Mouse (Mus musculus) midbrain, embryonic 16.5 days (tissue): ENCODE data around the gene Col26a1. TPM values are rescaled to one million over a fixed set of nuclear protein-coding genes. Genes with fewer than 3 reads are reported as not detected.
A peak's percentile ranks its signal among the peaks of the same experiment; 100 is the strongest.

Source experiments
- ATAC-seq: fragments of 200-750 bp; cut with Nextera tagmentation; 2 replicates; pipeline ENCODE4 v1.8.0; 2017; ENCODE audit warnings: moderate TSS enrichment
- H3K27ac ChIP-seq: fragments of 300-500 bp; sonication (generic); 2 replicates; pipeline ENCODE4 v1.5.1; 2014; ENCODE audit warnings: mild to moderate bottlenecking, low read length, mixed read lengths
- H3K27me3 ChIP-seq: fragments of 300-500 bp; sonication (generic); 2 replicates; pipeline ENCODE4 v1.6.1; 2014; ENCODE audit warnings: low read depth, low read length, mixed read lengths; ENCODE audit not compliant: control insufficient read depth, insufficient read depth
- H3K36me3 ChIP-seq: fragments of 300-500 bp; sonication (generic); 2 replicates; pipeline ENCODE4 v1.6.1; 2014; ENCODE audit warnings: mild to moderate bottlenecking, low read length, moderate library complexity, mixed read lengths; ENCODE audit not compliant: control insufficient read depth, insufficient read depth
- H3K4me1 ChIP-seq: fragments of 300-500 bp; sonication (generic); 2 replicates; pipeline ENCODE4 v1.6.1; 2014; ENCODE audit warnings: mild to moderate bottlenecking, low read length, mixed read lengths; ENCODE audit not compliant: control insufficient read depth, insufficient read depth
- H3K4me2 ChIP-seq: fragments of 300-500 bp; sonication (generic); 2 replicates; pipeline ENCODE4 v1.6.1; 2014; ENCODE audit warnings: mild to moderate bottlenecking, low read length, mixed read lengths
- H3K4me3 ChIP-seq: fragments of 300-500 bp; sonication (generic); 2 replicates; pipeline ENCODE4 v1.5.1; 2014; ENCODE audit warnings: low read depth, mild to moderate bottlenecking, low read length, moderate library complexity, mixed read lengths
- H3K9ac ChIP-seq: fragments of 300-500 bp; sonication (generic); 2 replicates; pipeline ENCODE4 v1.6.1; 2014; ENCODE audit warnings: low read depth, low read length, mixed read lengths
- H3K9me3 ChIP-seq: fragments of 300-500 bp; sonication (generic); replicated peaks from 2 replicates; pipeline ENCODE4 v1.6.1; 2014; ENCODE audit warnings: mild to moderate bottlenecking, low read length, mixed read lengths; ENCODE audit not compliant: control insufficient read depth, poor library complexity, severe bottlenecking
- WGBS: fragments of 180-500 bp; shearing (Covaris S2); extraction: QIAGEN DNeasy Blood & Tissue Kit; methylation state at CpG from one replicate; pipeline ENCODE4 v1.1.7; 2014; 5-methylcytosine and 5-hydroxymethylcytosine counted together
- polyA plus RNA-seq: library from polyadenylated mRNA; unstranded; fragments of >200 nt; fragmentation: Nextera tagmentation; extraction: Ambion mirVana; gene quantifications from 2 replicates; pipeline ENCODE4 v1.2.1, GENCODE M21; 2015

Col26a1 gene
- polyA plus RNA-seq, 1 experiment from 2014 or later, result 24.4 TPM

DNA sequence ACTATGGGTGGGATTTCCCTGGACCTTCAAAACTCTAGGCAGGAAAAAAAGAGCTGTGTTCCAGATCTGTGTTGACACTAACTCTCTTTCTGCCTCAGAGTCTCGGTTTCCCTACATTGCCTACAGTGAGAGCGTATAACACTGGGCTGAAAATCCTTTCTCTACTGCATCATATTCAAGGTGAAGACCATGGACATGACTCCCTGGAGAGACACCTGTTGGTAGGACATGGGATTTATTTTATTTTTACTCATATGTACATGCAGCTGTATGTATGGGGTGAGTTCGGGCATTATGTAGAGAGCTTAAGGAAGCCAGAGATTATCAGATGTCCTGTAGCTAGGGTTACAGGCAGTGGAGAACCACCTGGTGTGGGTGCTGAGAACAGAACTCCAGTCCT is 50.0 kb downstream of the Col26a1 start:
- Histone ChIP-seq H3K4me3 (no peak overlapping the region), H3K9ac (no peak overlapping the region), H3K27me3 (no peaks in the 10 kb centered on the region), H3K36me3 (no peaks in the 10 kb centered on the region), H3K4me2 (no peak overlapping the region), H3K4me1 (no peaks in the 10 kb centered on the region), H3K9me3 (no peaks in the 10 kb centered on the region), H3K27ac (no peak overlapping the region)
- ATAC-seq, result no peak
- WGBS, result 93% methylated on average over 3 of the region's 3 CpGs

DNA sequence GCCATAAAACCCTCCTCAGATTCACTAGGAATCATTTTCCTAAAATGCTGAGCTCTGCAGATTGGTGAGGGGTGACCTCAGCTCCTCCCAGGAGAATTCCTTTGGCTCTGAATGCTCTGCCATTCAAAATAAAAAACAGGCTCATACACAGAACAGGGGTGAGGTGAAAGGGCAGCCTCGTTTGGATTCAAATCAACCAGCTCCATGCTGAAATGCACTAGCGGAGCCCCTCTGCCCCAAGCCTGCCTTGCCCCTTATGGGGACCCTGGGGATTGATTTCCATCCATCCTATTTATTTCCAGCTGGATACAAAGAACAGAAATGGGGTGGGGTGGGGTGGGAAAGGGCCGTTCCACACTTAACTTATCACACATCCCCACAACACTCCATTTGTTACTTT is 52.9 kb downstream of the Col26a1 start:
- Histone ChIP-seq H3K9ac (no peak overlapping the region), H3K36me3 (no peaks in the 10 kb centered on the region), H3K4me3 (no peak overlapping the region), H3K9me3 (no peaks in the 10 kb centered on the region), H3K4me1 (no peaks in the 10 kb centered on the region), H3K4me2 (no peak overlapping the region), H3K27me3 (no peaks in the 10 kb centered on the region), H3K27ac (no peak overlapping the region)
- WGBS, result 63% methylated on average over 3 of the region's 3 CpGs
- ATAC-seq, result no peak

DNA sequence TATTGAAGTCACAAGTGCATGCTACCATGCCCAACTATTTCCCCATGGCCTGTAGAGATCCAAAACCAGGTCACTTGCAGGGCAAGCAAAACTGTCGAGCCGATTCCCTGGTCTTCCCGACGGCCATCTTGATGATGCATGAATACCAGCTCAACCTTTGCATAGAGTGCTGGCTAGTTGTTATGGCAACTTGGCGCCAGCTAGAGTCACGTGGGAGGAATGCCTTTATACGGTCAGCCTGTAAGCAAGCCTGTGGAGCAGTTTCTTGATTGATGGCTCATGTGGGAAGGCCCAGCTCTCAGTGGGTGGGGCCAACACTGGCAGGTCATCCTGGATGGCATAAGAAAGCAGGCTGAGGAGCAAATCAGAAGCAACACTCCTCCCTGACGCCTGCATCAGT is 61.0 kb downstream of the Col26a1 start:
- Histone ChIP-seq H3K9me3 (no peaks in the 10 kb centered on the region), H3K27me3 (no peaks in the 10 kb centered on the region), H3K27ac (no peak overlapping the region), H3K4me1 (no peaks in the 10 kb centered on the region), H3K36me3 (no peaks in the 10 kb centered on the region), H3K4me3 (no peak overlapping the region), H3K9ac (no peak overlapping the region), H3K4me2 (no peak overlapping the region)
- ATAC-seq, result no peak
- WGBS, result 83% methylated on average over 8 of the region's 8 CpGs

DNA sequence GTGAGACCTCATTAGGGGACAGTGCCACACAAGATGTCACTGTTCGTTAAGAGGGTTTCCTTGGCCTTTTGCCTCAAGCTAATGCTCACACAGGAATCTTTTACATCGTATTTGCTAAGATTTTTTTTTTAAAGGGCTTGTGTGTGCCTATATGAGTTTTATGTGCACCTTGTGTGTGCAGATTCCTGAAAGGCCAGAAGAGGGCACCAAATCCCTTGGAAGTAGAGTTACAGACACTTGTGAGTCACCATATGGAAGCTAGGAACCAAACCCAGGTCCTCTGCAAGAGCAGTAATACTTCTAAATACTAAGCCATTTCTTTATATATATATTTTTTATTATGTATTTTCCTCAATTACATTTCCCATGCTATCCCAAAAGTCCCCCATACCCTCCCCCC is 62.1 kb downstream of the Col26a1 start:
- H3K4me2 ChIP-seq, result no peak overlapping the region
- H3K4me1 ChIP-seq, result no peaks in the 10 kb centered on the region
- H3K27ac ChIP-seq, result no peak overlapping the region
- H3K9ac ChIP-seq, result no peak overlapping the region
- H3K27me3 ChIP-seq, result no peaks in the 10 kb centered on the region
- H3K9me3 ChIP-seq, result no peaks in the 10 kb centered on the region
- no peak overlapping the region for H3K4me3 ChIP-seq
- 85% methylated on average over 2 of the region's 2 CpGs for WGBS
- ATAC-seq, result no peak
- no peaks in the 10 kb centered on the region for H3K36me3 ChIP-seq

DNA sequence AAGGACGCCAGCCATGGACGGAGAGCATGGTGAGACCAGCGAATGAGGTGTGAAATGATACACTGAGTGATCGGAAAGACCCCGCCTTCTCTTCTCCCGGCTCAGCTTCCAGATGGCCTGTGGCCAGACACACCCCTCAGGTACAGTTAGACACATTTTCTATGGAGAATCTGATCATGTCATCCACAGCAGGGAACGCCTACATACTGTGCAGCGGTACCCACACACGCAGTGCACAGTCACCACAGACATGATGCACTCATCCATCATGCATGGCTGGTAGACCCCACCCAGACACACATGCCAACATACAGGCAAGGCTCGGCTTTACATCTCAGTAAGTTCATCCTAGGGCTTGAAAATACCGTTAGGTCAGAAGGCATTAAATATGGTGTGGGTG is 63.3 kb downstream of the Col26a1 start:
- H3K27me3 ChIP-seq, result no peaks in the 10 kb centered on the region
- no peak overlapping the region for H3K27ac ChIP-seq
- H3K4me1 ChIP-seq, result no peaks in the 10 kb centered on the region
- H3K9me3 ChIP-seq, result peaks cover 4% of the 10 kb centered on the region; the same call in 1 of the 2 replicates
- no peak overlapping the region for H3K9ac ChIP-seq
- no peaks in the 10 kb centered on the region for H3K36me3 ChIP-seq
- WGBS, result 86% methylated on average over 11 of the region's 11 CpGs
- ATAC-seq, result no peak
- H3K4me3 ChIP-seq, result no peak overlapping the region
- no peak overlapping the region for H3K4me2 ChIP-seq

DNA sequence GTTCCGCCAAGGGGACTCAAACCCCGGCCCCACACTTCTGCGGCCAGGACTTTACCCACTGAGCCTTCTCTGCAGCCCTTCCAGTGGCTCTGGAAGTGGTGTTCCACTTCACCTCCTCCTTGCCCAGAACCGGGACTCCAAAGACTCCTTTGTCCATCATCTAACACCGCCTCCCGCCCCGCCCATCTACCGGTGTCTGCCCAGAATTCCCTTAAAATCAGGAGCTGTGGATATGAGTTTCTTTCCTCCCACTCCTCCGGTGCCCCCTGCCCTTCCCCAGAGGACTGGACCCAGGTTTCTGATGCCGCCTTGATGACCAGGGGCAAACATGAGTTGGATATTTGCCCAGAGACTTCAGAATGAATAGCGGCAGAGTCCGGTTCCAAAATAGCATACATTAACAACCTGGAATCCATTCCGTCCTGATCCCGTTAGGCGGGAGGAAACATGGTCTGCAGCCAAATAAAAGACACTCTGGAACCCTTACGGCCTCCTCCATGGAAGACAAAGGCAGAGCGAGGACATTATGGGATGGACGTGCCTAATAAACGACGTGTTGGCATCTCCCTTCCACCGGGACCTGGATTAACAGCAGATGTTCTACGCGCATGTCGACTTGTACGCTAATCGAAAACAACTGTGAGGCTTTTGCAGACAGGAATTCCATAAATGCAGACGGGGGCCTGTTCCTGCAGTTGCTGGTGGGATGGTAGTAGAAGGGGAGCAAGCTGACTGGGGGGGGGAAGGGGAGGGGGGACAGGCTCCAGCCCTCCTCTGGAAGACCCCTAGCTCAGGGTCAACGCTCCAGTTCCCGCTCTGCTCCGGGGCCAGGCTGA is 72.3 kb downstream of the Col26a1 start:
- no peaks in the 10 kb centered on the region for H3K36me3 ChIP-seq
- ATAC-seq, result no peak
- no peak overlapping the region for H3K27ac ChIP-seq
- peaks cover 4% of the 10 kb centered on the region; the same call in 1 of the 2 replicates for H3K9me3 ChIP-seq
- no peaks in the 10 kb centered on the region for H3K4me1 ChIP-seq
- no peak overlapping the region for H3K9ac ChIP-seq
- H3K4me3 ChIP-seq, result no peak overlapping the region
- 65% methylated on average over 30 of the region's 30 CpGs for WGBS
- H3K4me2 ChIP-seq, result peak overlapping the region; percentile 16; the same call in 1 of the 2 replicates
- no peaks in the 10 kb centered on the region for H3K27me3 ChIP-seq

DNA sequence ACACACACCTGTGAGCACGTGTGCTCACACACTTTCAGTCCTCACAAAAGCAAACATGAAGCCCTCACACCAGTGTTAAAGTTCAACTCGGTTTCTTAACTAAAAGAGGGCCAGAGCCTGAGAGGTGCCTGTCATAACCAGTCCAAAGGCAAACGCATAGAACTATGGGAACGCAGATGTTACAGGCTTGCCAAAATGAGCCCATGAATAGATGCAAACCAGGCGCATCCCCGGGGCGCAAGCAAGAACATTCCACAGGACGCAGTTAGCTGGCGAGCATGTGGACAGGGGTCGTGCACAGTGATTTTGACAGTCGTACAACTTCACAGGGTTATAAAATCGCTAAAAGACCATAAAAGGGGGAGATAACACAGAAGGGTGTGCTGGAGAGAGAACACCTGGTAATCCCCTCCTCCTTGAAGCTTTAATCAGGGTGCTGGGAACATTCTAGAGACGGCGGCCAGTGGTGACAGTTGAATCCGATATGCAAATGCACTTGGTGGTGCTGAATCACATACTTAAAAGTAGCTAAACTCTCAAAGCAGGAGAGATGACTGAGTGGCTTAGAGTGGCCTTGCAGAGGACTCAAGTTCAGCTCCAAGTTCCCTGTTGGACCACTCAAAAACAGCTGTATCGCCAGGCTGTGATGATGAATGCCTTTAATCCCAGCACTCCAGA is 76.5 kb downstream of the Col26a1 start:
- Histone ChIP-seq H3K27ac (no peak overlapping the region), H3K27me3 (no peaks in the 10 kb centered on the region), H3K4me1 (peaks cover 8% of the 10 kb centered on the region), H3K9me3 (no peaks in the 10 kb centered on the region), H3K4me3 (no peak overlapping the region), H3K9ac (no peak overlapping the region), H3K4me2 (no peak overlapping the region), H3K36me3 (no peaks in the 10 kb centered on the region)
- ATAC-seq, result no peak
- 74% methylated on average over 16 of the region's 16 CpGs for WGBS

DNA sequence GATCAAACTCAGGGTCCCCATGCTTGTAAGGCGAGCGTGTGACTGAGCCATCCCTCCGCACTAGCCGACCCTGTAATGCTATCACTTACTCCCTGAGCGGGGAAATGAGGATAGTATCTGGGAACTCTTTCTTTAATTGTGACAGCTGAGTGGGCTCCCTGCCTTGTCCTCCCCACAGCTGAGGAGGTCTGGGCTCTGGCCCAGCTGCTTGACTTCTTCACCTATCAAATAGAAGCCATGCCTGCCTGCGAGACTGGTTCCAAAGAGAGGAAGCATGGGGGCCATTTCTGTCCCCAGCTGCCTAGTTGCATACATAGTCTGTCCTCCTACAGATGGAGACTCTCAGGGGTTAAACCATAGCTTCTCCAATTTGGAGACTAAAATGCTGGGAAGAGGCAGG is 78.0 kb downstream of the Col26a1 start:
- Histone ChIP-seq H3K27ac (no peak overlapping the region), H3K4me1 (peaks cover 8% of the 10 kb centered on the region), H3K9ac (no peak overlapping the region), H3K36me3 (no peaks in the 10 kb centered on the region), H3K27me3 (no peaks in the 10 kb centered on the region), H3K4me3 (no peak overlapping the region), H3K4me2 (no peak overlapping the region), H3K9me3 (no peaks in the 10 kb centered on the region)
- 83% methylated on average over 6 of the region's 6 CpGs for whole genome bisulfite sequencing
- no peak for ATAC-seq

DNA sequence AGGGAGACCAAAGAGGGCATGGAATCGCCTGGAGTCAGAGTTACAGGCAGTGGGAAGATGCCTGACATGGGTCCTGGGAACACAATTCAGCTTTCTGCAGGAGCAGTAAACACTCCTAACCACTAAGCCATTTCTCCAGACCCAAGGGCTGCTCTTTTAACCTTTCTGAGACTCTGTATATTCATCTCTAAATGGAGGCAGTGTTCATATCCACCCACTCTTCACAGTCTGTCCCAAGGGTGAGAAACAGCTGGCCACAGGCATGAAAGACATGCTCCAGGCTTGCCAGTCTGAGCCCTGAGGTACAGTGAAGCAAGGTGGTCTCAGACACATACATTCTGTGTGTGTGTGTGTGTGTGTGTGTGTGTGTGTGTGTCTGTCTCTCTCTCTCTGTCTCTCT is 78.8 kb downstream of the Col26a1 start:
- Histone ChIP-seq H3K9ac (no peak overlapping the region), H3K4me1 (peaks cover 8% of the 10 kb centered on the region), H3K27me3 (no peaks in the 10 kb centered on the region), H3K4me3 (no peak overlapping the region), H3K9me3 (no peaks in the 10 kb centered on the region), H3K27ac (no peak overlapping the region), H3K4me2 (no peak overlapping the region), H3K36me3 (no peaks in the 10 kb centered on the region)
- WGBS, result 34% methylated on average over 1 of the region's 1 CpGs
- ATAC-seq, result no peak
